ENCODE assay signal across 10 mouse cellular contexts in genomic region chr12:54999016-54999690, GRCm38 (mm10). TPM values are rescaled to one million over a fixed set of nuclear protein-coding genes. Genes with fewer than 3 reads are reported as not detected.
A peak's percentile ranks its signal among the peaks of the same experiment; 100 is the strongest.
DNase-seq lines count a peak whose midpoint lies in the region; ATAC-seq and TF ChIP-seq lines count a peak whose summit lies in the region.
"Had no signal": no experiment of that assay in that cellular context is flagged by ENCODE, and none has a peak within 500 bp of the region (broad histone marks: within the 10 kb centered on the region; RNA-seq: fewer than 3 reads in every experiment).

No protein-coding gene starts in this region.

- TF ChIP-seq EP300 in heart, adult 2 months (IDR thresholded peaks at IDR 0.05; ENCODE audit: insufficient read depth, low read depth, low read length), result no peak
- no peak for TF ChIP-seq EP300 in lung, postnatal 0 days (IDR thresholded peaks at IDR 0.05)
- TF ChIP-seq EP300 in stomach, postnatal 0 days (optimal IDR thresholded peaks at IDR 0.05), result no peak

- H3K36me3 ChIP-seq in kidney, embryonic 16.5 days (ENCODE audit: insufficient read depth, low read length), result no peaks in the 10 kb centered on the region
- H3K36me3 ChIP-seq in heart, adult 2 months (ENCODE audit: control insufficient read depth, insufficient read depth, low read length), result no peaks in the 10 kb centered on the region
- H3K36me3 ChIP-seq in lung, postnatal 0 days (ENCODE audit: insufficient read depth, low read length), result no peaks in the 10 kb centered on the region
- H3K36me3 ChIP-seq in stomach, postnatal 0 days (ENCODE audit: control insufficient read depth, insufficient read depth, low read length), result no peaks in the 10 kb centered on the region
- no peaks in the 10 kb centered on the region for H3K36me3 ChIP-seq in forebrain, embryonic 12.5 days (replicated peaks)

- no peak overlapping the region for H3K9ac ChIP-seq in kidney, embryonic 16.5 days (replicated peaks; ENCODE audit: low read length)
- H3K9ac ChIP-seq in heart, adult 2 months (ENCODE audit: low read depth, low read length), result no peak overlapping the region
- no peak overlapping the region for H3K9ac ChIP-seq in lung, postnatal 0 days (replicated peaks; ENCODE audit: low read depth)
- H3K9ac ChIP-seq in stomach, postnatal 0 days (ENCODE audit: low read length), result no peak overlapping the region
- no peak overlapping the region for H3K9ac ChIP-seq in forebrain, embryonic 12.5 days

- no peaks in the 10 kb centered on the region for H3K9me3 ChIP-seq in kidney, embryonic 16.5 days (ENCODE audit: low read length)
- no peaks in the 10 kb centered on the region for H3K9me3 ChIP-seq in lung, postnatal 0 days (ENCODE audit: low read length)
- no peaks in the 10 kb centered on the region for H3K9me3 ChIP-seq in stomach, postnatal 0 days (ENCODE audit: control insufficient read depth, low read length)
- H3K9me3 ChIP-seq in forebrain, embryonic 12.5 days, result no peaks in the 10 kb centered on the region

- no peak overlapping the region for H3K27ac ChIP-seq in kidney, embryonic 16.5 days (ENCODE audit: low read length)
- H3K27ac ChIP-seq in heart, adult 2 months, result no peak overlapping the region
- H3K27ac ChIP-seq in lung, postnatal 0 days (ENCODE audit: low read length), result no peak overlapping the region
- no peak overlapping the region for H3K27ac ChIP-seq in stomach, postnatal 0 days (replicated peaks)
- H3K27ac ChIP-seq in forebrain, embryonic 12.5 days, result no peak overlapping the region

- no peak overlapping the region for H3K4me2 ChIP-seq in kidney, embryonic 16.5 days (replicated peaks; ENCODE audit: low read depth, low read length)
- no peak overlapping the region for H3K4me2 ChIP-seq in lung, postnatal 0 days (replicated peaks; ENCODE audit: low read depth, low read length)
- no peak overlapping the region for H3K4me2 ChIP-seq in stomach, postnatal 0 days (replicated peaks; ENCODE audit: low read depth)
- H3K4me2 ChIP-seq in forebrain, embryonic 12.5 days, result no peak overlapping the region

- no peak for ATAC-seq in kidney, embryonic 16.5 days (ENCODE audit: low FRiP score, low TSS enrichment)
- ATAC-seq in lung, postnatal 0 days, result peak; percentile 46
- ATAC-seq in stomach, postnatal 0 days (ENCODE audit: low FRiP score, low TSS enrichment), result peak; percentile 71; the same call in 1 of the 2 replicates
- ATAC-seq in forebrain, embryonic 12.5 days (ENCODE audit: low FRiP score), result no peak
- no peak for ATAC-seq in erythroblast, adult 5-6 weeks (replicated peaks; ENCODE audit: low FRiP score, poor library complexity, severe bottlenecking)

- H3K4me3 ChIP-seq in kidney, embryonic 16.5 days (ENCODE audit: low read length), result no peak overlapping the region
- no peak overlapping the region for H3K4me3 ChIP-seq in heart, adult 2 months
- no peak overlapping the region for H3K4me3 ChIP-seq in lung, postnatal 0 days (ENCODE audit: low read depth, low read length)
- H3K4me3 ChIP-seq in stomach, postnatal 0 days (ENCODE audit: low read depth, low read length), result no peak overlapping the region
- no peak overlapping the region for H3K4me3 ChIP-seq in forebrain, embryonic 12.5 days (replicated peaks)

- no peaks in the 10 kb centered on the region for H3K4me1 ChIP-seq in kidney, embryonic 16.5 days (ENCODE audit: insufficient read depth, low read length)
- H3K4me1 ChIP-seq in heart, adult 2 months (ENCODE audit: control insufficient read depth, insufficient read depth, low read length), result 0 out of 2 replicates have a peak, but pooled peaks cover 2% of the 10 kb centered on the region
- no peaks in the 10 kb centered on the region for H3K4me1 ChIP-seq in lung, postnatal 0 days (ENCODE audit: insufficient read depth, low read depth, low read length)
- no peaks in the 10 kb centered on the region for H3K4me1 ChIP-seq in stomach, postnatal 0 days (replicated peaks; ENCODE audit: control insufficient read depth, insufficient read depth)
- H3K4me1 ChIP-seq in forebrain, embryonic 12.5 days, result no peaks in the 10 kb centered on the region

- no peaks in the 10 kb centered on the region for H3K79me2 ChIP-seq in heart, adult 2 months (replicated peaks; ENCODE audit: control insufficient read depth, insufficient read depth, low read length)

- WGBS in kidney, embryonic 16.5 days, result 75% methylated on average over 14 of the region's 14 CpGs
- 66% methylated on average over 14 of the region's 14 CpGs for WGBS in heart, adult 2 months
- 67% methylated on average over 14 of the region's 14 CpGs for WGBS in lung, postnatal 0 days
- WGBS in stomach, postnatal 0 days, result 74% methylated on average over 14 of the region's 14 CpGs
- 88% methylated on average over 14 of the region's 14 CpGs for WGBS in forebrain, embryonic 12.5 days

- TF ChIP-seq POLR2A in heart, adult 2 months (IDR thresholded peaks at IDR 0.05; ENCODE audit: insufficient read depth, low read depth, low read length), result no peak

- no peak for TF ChIP-seq CTCF in heart, adult 2 months (IDR thresholded peaks at IDR 0.05)
- TF ChIP-seq CTCF in lung, postnatal 0 days (IDR thresholded peaks at IDR 0.05), result no peak
- TF ChIP-seq CTCF in stomach, postnatal 0 days (IDR thresholded peaks at IDR 0.05; ENCODE audit: low read depth), result no peak

- DNase-seq in kidney, postnatal 10 days, result peak; percentile 15
- DNase-seq in heart, adult 2 months, result peak; percentile 43 to 75
- DNase-seq in lung, postnatal 0 days (ENCODE audit: low spot score), result peak; percentile 55
- peak; percentile 25 for DNase-seq in stomach, postnatal 0 days (ENCODE audit: low spot score)
- no peak for DNase-seq in frontal cortex, adult 2 months (ENCODE audit: extremely low spot score in 1 of 2, low spot score in 1 of 2)

- H3K27me3 ChIP-seq in kidney, embryonic 16.5 days (ENCODE audit: insufficient read depth, low read length), result no peaks in the 10 kb centered on the region
- no peaks in the 10 kb centered on the region for H3K27me3 ChIP-seq in heart, adult 2 months (ENCODE audit: control insufficient read depth, insufficient read depth, low read length)
- no peaks in the 10 kb centered on the region for H3K27me3 ChIP-seq in lung, postnatal 0 days (replicated peaks; ENCODE audit: insufficient read depth, low read length)
- no peaks in the 10 kb centered on the region for H3K27me3 ChIP-seq in stomach, postnatal 0 days (ENCODE audit: control insufficient read depth, insufficient read depth, low read length)
- no peaks in the 10 kb centered on the region for H3K27me3 ChIP-seq in forebrain, embryonic 12.5 days

- intact Hi-C loops in heart, adult 2 months (cut with DNase I), result no loop called here

RNA-seq across cellular contexts. Expression of gene Gm20403, which starts 12.8 kb away (rescaled TPM):
- not detected in 2 replicates for polyA plus RNA-seq in kidney, embryonic 16.5 days (2015; fragmentation: Nextera tagmentation; extraction: Ambion mirVana)
- total RNA-seq in heart, adult 2 months (2021), result not detected
- not detected in 2 replicates for polyA plus RNA-seq in heart, adult 2 months (2012; rRNA removed)
- not detected in 2 replicates for polyA plus RNA-seq in lung, postnatal 0 days (2015; fragmentation: Nextera tagmentation; extraction: Ambion mirVana)
- 0.64 and 0.80 TPM in 2 replicates for polyA plus RNA-seq in stomach, postnatal 0 days (2015; fragmentation: Nextera tagmentation; extraction: Ambion mirVana)
- polyA plus RNA-seq in forebrain, embryonic 12.5 days (2016; fragmentation: Nextera tagmentation; extraction: Ambion mirVana), result not detected in 2 replicates
- not detected in 2 replicates for polyA plus RNA-seq in frontal cortex, adult 2 months (2012; rRNA removed)
- total RNA-seq in erythroblast, adult 5-6 weeks (2015; ENCODE audit: low replicate concordance), result not detected in 2 replicates
- not detected in 2 replicates for total RNA-seq in erythroblast, adult 5-6 weeks (2017; ENCODE audit: low replicate concordance)
- total RNA-seq: gastrocnemius, postnatal 36 days had no signal
- polyA plus RNA-seq: lung, embryonic 16.5 days had no signal

RNA-seq across cellular contexts. Expression of gene Baz1a, which starts 15.0 kb away (rescaled TPM):
- 19.1 and 23.8 TPM in 2 replicates for polyA plus RNA-seq in kidney, embryonic 16.5 days (2015; fragmentation: Nextera tagmentation; extraction: Ambion mirVana)
- 1 to 10 TPM; 7.0 to 7.8 TPM for total RNA-seq in heart, adult 2 months (2021)
- polyA plus RNA-seq in heart, adult 2 months (2012; rRNA removed), result 1.4 and 3.9 TPM in 2 replicates
- 17.5 and 20.7 TPM in 2 replicates for polyA plus RNA-seq in lung, postnatal 0 days (2015; fragmentation: Nextera tagmentation; extraction: Ambion mirVana)
- 13.0 and 14.0 TPM in 2 replicates for polyA plus RNA-seq in stomach, postnatal 0 days (2015; fragmentation: Nextera tagmentation; extraction: Ambion mirVana)
- polyA plus RNA-seq in forebrain, embryonic 12.5 days (2016; fragmentation: Nextera tagmentation; extraction: Ambion mirVana), result 40.5 and 42.8 TPM in 2 replicates
- polyA plus RNA-seq in frontal cortex, adult 2 months (2012; rRNA removed), result 2.2 TPM in 2 replicates
- 80.5 and 122 TPM in 2 replicates for total RNA-seq in erythroblast, adult 5-6 weeks (2015; ENCODE audit: low replicate concordance)
- 52.7 and 55.5 TPM in 2 replicates for total RNA-seq in erythroblast, adult 5-6 weeks (2017; ENCODE audit: low replicate concordance)

Comparison
In these comparisons a context has a peak if more than half of its experiments do, and no peak if none do; other contexts are left out.
1. DNase-seq: peak in kidney, postnatal 10 days (single experiment), heart, adult 2 months (2 of 2), lung, postnatal 0 days (single experiment) and stomach, postnatal 0 days (single experiment); none in frontal cortex, adult 2 months (0 of 2).
2. ATAC-seq: peak in lung, postnatal 0 days (single experiment) and stomach, postnatal 0 days (single experiment); none in kidney, embryonic 16.5 days (single experiment), forebrain, embryonic 12.5 days (single experiment) and erythroblast, adult 5-6 weeks (single experiment).